Mouse (Mus musculus) hindlimb bud, embryonic 11.5 days (tissue): ENCODE data around the gene Xpnpep1.

Experiments
- DNase-seq: peaks from one replicate; pipeline ENCODE4 v3.0.0-alpha.2; 2012; ENCODE audit warnings: low read depth, low spot score; ENCODE audit errors: extremely low spot score

Xpnpep1 gene

DNA sequence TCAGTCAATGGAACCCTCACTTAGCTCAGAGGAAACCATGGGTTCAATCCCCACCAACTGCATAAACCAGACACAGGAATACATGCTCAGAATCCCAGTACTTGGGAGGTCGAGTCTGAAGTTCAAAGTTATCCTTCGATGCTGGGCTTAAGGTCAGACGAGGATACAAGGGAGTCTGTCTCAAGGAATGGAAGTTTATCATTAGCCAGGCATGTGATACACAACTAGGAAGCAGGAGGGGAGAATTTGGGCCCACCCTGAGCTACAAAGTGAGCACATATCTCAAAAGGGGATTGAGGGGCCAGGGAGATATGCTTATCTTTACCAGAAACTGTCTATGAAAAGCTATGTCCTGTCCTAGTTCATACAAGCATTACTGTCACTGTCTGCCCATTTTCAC, 7.4 kb downstream of the Xpnpep1 start:
- DNase-seq: no peak

DNA sequence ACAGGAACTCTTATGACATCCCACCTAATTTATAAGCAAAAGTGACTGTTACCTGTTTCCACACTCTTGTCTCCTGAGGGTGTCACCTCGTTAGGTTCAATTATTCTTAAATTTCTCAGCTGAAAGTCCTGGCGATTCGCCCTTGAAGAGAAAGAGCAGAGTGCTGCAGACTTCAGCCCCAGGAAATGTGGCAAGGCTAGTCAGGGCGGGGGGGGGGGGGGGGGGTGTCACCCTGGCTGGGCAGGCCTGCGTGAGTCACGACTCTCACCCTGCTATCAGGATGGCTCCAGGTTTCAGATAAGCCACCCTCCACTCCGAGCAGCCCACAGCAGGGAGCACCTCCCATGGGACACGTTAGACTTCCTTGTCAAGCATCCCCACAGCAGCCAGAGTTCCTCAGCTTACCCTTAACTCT, 8.1 kb downstream of the Xpnpep1 start:
- no peak for DNase-seq

DNA sequence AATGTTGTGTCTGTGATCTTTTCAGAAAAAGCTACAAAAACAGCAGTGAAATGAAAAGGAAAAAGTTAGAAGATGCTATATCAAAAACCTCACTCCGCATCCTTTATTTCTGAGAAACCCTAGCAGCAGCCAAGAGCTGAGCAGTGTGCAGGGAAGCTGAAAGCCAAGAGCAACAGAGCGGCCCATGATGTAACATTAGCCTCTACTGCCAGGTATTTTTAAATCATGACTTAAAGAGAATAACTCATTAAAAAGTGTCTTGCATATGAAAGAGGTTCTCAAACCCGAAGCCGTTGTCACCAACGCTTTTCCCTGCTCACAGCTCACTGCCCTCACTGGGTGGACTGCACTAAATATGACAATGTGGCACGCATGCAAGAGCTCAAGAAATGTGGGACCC, 9.7 kb downstream of the Xpnpep1 start:
- no peak for DNase-seq

GRCm38 (mm10) chr19:53029686-53030085, 10.3 kb downstream of the Xpnpep1 start:
- DNase-seq: no peak

DNA sequence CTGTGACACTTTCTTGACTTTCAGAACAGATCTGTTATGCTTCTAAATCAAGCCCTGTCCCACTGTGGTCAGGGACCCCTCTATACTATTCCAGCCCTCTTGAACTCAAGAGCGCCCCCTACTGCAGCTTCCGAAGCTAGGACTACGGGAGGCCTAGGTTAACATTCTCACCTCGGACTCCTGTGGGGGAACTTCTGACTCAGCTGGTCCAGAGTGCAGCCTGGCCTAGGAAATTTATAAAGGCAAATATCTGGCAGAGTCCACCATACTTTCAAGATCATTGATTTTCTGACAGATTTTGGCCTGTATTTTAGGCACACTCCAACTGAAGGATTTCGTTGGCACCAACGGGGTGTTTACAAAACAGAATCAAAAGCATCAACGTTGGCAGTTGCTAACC, 11.0 kb downstream of the Xpnpep1 start:
- no peak for DNase-seq

DNA sequence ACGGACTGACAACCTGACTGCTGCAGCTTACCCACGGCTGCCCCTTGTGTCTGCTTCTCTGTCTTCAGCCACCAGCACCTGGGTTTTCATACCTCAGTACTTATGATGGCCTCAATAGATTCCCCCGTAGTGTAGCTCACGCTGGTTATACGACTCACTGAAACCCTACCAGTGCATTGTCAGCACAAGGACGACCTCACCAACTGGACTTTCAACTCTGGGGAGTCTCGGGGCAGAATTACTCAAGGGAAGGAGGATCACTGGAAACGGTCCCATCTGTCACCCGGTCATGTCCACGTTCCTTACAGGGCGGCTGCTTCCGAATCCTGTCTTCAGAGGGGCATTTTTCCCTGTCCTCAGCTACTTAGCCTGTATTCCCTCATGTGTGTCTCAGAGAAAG, 11.8 kb downstream of the Xpnpep1 start:
- DNase-seq: no peak

- DNase-seq: no peak
Measured at GRCm38 (mm10) chr19:53023189-53023588, 16.8 kb downstream of the Xpnpep1 start.

- DNase-seq: no peak
Measured at GRCm38 (mm10) chr19:53022037-53022614, 17.9 kb downstream of the Xpnpep1 start.

DNA sequence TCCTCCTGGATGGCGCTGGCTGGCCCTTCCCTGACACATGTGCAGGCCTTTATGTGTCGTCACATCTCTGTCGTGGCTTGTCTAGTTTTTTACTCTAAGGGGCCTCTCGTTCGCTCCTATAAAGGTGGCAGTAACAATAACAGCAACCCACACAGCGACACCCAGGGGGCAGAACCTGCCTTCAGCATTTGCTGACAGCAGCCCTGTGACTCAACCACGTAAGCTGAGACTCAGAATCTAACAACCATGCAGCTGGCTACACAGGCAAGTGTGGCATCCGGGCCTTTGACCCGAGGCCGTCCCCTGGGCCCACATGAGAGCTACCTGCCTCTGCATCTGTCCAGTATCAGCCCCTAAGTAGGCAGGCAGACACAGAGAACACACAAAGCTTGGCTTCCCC, 18.5 kb downstream of the Xpnpep1 start:
- no peak for DNase-seq

DNA sequence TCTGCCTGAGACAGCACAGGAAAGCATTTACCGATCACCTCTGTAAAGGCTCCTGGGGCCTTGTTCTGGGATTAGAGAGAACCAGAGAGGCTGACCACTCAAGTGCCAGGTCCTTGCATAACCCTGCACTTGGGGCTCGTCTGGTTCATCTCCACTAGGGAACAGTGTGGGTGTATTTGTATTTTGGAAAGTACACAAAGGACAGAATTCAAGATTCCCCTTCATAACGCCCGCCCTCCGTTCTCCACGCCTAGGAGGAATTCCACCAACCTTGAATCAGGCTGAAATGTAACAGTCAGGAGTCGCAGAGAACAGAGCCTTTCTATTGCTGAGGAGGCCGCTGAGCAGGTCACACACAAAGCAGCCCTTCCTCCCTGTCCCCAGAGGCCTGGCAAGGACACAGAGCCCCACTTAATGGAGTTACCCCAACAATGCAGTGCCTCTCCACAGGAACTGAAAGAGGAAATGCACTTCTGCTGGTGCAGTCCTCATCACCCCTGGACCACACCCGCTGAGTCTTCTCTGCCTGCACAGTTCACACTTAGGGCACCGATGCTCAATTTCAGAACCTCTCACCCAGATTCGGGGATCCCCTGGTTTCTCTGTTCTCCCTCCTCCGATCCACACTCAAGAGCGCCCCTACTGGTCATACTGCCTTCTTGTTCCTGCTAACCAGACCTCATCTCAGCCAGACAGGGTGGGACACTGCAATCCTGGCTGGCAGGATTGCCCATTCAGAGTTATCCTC, 20.1 kb downstream of the Xpnpep1 start:
- no peak for DNase-seq

DNA sequence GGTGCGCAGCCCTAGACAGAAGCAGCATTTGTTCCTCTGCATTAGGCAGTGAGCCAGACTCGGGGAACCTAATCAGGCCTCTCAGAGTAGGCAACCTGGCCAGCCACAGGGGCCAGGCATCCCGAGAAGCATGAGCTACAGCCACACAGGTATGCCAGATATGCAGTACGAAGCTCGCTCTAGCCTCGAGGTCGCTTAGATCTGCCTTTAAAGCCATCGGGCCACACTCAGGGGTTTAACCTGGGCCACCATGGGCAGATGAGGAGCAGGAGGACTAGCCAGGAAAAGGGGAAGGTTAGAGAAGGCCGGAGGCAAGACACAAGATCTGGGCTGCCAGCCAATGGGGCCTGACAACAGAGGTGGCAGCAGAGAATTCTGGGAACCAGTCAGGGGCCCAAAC, 22.1 kb downstream of the Xpnpep1 start:
- no peak for DNase-seq

DNA sequence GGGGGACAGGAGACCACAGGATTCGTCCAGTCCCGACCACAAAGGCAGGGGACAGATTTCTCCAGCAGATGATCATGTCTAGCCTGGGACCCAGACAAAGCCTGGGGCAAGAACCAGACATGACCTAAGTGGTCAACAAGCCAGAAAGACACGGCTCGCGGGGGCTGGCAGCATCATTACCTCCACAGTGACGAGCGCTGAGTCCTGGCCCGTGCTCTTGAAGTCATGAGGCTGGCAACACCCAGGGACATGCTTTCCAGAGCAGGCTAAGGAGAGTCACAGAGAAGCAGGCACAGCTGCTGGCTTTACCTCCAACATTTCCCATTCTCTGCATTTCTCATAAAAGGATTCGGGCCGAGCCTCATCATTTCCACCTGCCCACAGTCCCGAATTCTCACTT, 22.8 kb downstream of the Xpnpep1 start:
- DNase-seq: no peak

GRCm38 (mm10) chr19:53014910-53015710, 24.9 kb downstream of the Xpnpep1 start:
- no peak for DNase-seq

DNA sequence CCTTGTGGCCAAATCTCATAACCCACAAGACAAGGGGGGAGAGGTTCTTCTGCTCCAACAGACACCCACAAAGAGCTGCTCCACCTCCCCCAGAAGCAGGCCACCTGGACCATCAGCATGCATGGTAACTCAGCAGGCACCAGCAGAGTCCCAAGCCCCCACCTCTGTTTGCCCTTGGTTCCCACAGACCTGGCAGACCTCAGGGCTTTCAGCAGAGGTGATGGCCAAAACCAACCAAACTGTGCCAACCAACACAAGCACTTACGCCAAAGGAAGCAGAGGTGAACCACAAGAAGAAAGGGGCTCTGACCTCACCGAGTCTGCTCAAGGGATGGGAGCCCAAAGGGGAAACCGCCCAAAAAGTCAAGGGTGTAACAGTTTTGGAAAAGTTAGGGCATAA, 26.3 kb downstream of the Xpnpep1 start:
- no peak for DNase-seq

- no peak for DNase-seq
Measured at GRCm38 (mm10) chr19:53013341-53013740, 26.7 kb downstream of the Xpnpep1 start.

GRCm38 (mm10) chr19:53010941-53011340, 29.1 kb downstream of the Xpnpep1 start:
- DNase-seq: no peak

GRCm38 (mm10) chr19:53008921-53009320, 31.1 kb downstream of the Xpnpep1 start:
- no peak for DNase-seq

- DNase-seq: peak; percentile 31
Measured at GRCm38 (mm10) chr19:53008020-53008705, 31.9 kb downstream of the Xpnpep1 start.

DNA sequence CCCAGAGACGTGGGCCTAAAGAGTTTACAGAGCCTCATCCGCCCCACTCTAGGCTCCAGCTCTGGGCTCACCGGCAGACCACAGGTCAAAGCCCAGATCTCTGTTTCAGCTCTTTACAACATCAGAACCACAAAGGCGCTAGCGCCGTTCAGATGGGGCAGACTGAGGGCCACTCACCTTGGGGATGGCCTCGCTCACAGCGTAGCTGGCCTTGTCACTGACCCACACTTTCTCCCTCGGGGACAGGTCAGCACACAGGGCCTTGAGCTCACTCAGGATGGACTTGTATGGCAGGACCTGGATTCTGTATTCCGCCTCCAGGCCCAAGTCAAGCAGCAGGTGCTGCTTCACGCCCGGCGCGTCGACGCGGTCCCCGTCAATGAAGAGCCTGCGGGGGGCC, 34.0 kb downstream of the Xpnpep1 start:
- no peak for DNase-seq

GRCm38 (mm10) chr19:53003554-53004365, 36.3 kb downstream of the Xpnpep1 start:
- no peak for DNase-seq
